Mouse (Mus musculus) cerebral cortex, adult 2 months (tissue): ENCODE results near the gene Rhbdl3.

Source experiments
- WGBS: fragments of 180-500 bp; shearing (Covaris S2); methylation state at CpG from one replicate; pipeline ENCODE4 v1.1.7; 2018; 5-methylcytosine and 5-hydroxymethylcytosine counted together

Gene Rhbdl3

GRCm38 (mm10) chr11:80385055-80385454, 84.3 kb downstream of the Rhbdl3 start:
- 9% methylated on average over 4 of the region's 4 CpGs for WGBS

- WGBS: 45% methylated on average over 2 of the region's 2 CpGs
These were observed 86.1 kb downstream of the Rhbdl3 start for GRCm38 (mm10) chr11:80386790-80387189.

- WGBS: 56% methylated on average over 1 of the region's 1 CpGs
These were observed 89.2 kb downstream of the Rhbdl3 start for GRCm38 (mm10) chr11:80389885-80390284.

GRCm38 (mm10) chr11:80391407-80392120, 90.9 kb downstream of the Rhbdl3 start:
- WGBS: 90% methylated on average over 2 of the region's 2 CpGs

GRCm38 (mm10) chr11:80395930-80396329, 95.2 kb downstream of the Rhbdl3 start:
- WGBS: 78% methylated on average over 3 of the region's 3 CpGs

GRCm38 (mm10) chr11:80396617-80397016, 95.9 kb downstream of the Rhbdl3 start:
- WGBS: 90% methylated on average over 4 of the region's 4 CpGs
